Mouse (Mus musculus) CH12.LX (cell line): ENCODE measurements at regions not wholly inside any gene's neighbourhood (a gene's known extent, or its start where the extent isn't known, plus 50 kb on each side); places are given as distances from the start of the nearest gene placed in this dataset.

Experiments used
- CHD2 ChIP-seq: IDR thresholded peaks from 2 replicates; pipeline ENCODE4 v1.6.1; 2011; ENCODE audit warnings: low read length, improper control_type of control experiment
- CTCF ChIP-seq, 2 experiments: IDR thresholded peaks in 1 of 2; conservative IDR thresholded peaks in 1 of 2; 2 replicates each; pipeline ENCODE4 v1.5.1; 2011 to 2012; ENCODE audit warnings: low read depth in 2 of 2, low read length in 2 of 2, improper control_type of control experiment in 1 of 2, inconsistent platforms in 1 of 2, mild to moderate bottlenecking in 1 of 2, moderate library complexity in 1 of 2
- ELF1 ChIP-seq: IDR thresholded peaks from 2 replicates; pipeline ENCODE4 v1.6.1; 2014; ENCODE audit warnings: low read depth, mild to moderate bottlenecking, inconsistent platforms, low read length, improper control_type of control experiment
- EP300 ChIP-seq: IDR thresholded peaks from 2 replicates; pipeline ENCODE4 v1.6.1; 2011; ENCODE audit warnings: low read length, improper control_type of control experiment
- MAFK ChIP-seq: IDR thresholded peaks from 2 replicates; pipeline ENCODE4 v1.6.1; 2011; ENCODE audit warnings: low read length, improper control_type of control experiment; ENCODE audit not compliant: insufficient replicate concordance
- MXI1 ChIP-seq: IDR thresholded peaks from 2 replicates; pipeline ENCODE4 v1.6.1; 2011; ENCODE audit warnings: mild to moderate bottlenecking, low read depth, low read length, improper control_type of control experiment
- NELFE ChIP-seq: IDR thresholded peaks from 2 replicates; pipeline ENCODE4 v1.6.1; 2011; ENCODE audit warnings: low read depth, low read length, improper control_type of control experiment
- POLR2A ChIP-seq: IDR thresholded peaks from 2 replicates; pipeline ENCODE4 v1.6.1; 2011; ENCODE audit warnings: low read depth, mild to moderate bottlenecking, improper control_type of control experiment, low read length
- POLR2AphosphoS2 ChIP-seq: IDR thresholded peaks from 2 replicates; pipeline ENCODE4 v1.6.1; 2011; ENCODE audit warnings: low read depth, low read length, improper control_type of control experiment
- TBP ChIP-seq: conservative IDR thresholded peaks from 2 replicates; pipeline ENCODE4 v1.6.1; 2011; ENCODE audit warnings: low read depth, low read length, improper control_type of control experiment
- USF1 ChIP-seq: IDR thresholded peaks from 2 replicates; pipeline ENCODE4 v1.6.1; 2014; ENCODE audit warnings: low read depth, mild to moderate bottlenecking, inconsistent platforms, low read length, improper control_type of control experiment
- ZMIZ1 ChIP-seq: IDR thresholded peaks from 2 replicates; pipeline ENCODE4 v1.6.1; 2012; ENCODE audit warnings: low read depth, mild to moderate bottlenecking, inconsistent platforms, low read length, improper control_type of control experiment

DNA sequence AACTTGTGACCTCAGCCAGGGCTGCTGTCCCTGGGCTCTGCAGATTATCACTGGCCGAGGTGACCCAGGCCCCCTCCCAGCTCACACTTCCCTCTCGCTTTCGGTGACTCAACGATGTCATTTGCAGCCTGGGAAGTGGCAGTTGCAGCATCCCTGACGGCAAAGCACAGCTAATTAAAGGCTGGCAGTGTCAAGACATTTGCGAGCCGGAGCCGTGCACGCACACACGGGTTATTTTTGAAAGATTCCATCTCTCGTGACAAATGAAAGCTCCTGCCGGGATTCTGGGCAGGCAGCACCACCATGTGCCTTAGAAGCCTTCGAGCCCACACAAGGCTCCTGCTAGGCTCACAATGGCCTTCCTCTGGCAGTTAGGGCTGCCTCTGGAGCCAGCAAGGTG is 164.7 kb upstream of the A430005L14Rik start:
- TF ChIP-seq EP300 (no peak), POLR2A (no peak), USF1 (no peak), CHD2 (no peak), NELFE (no peak), MXI1 (no peak), CTCF (conservative IDR thresholded peaks at IDR 0.05 in 1 of 2, IDR thresholded peaks at IDR 0.05 in 1 of 2; ENCODE audit: low read depth in 2 of 2, low read length in 2 of 2) (no peak), TBP (no peak), ELF1 (no peak), ZMIZ1 (no peak), POLR2AphosphoS2 (no peak), MAFK (no peak)
